Mouse (Mus musculus) MEL (cell line): Measurements from ENCODE around the gene Rac3. TPM values are rescaled to one million over a fixed set of nuclear protein-coding genes. Genes with fewer than 3 reads are reported as not detected.
A peak's percentile ranks its signal among the peaks of the same experiment; 100 is the strongest.
"Not testable (repeated sequence)": the region's sequence is repeated elsewhere in the genome, so short reads cannot be mapped to it uniquely, and the experiment has no call there.

ENCODE experiments used
- DNase-seq: peaks from one replicate; pipeline ENCODE4 v3.0.0; 2011; ENCODE audit warnings: low read depth, low spot score
- H3K27ac ChIP-seq: 2 replicates; pipeline ENCODE4 v1.5.1; 2012; ENCODE audit warnings: low read depth, mild to moderate bottlenecking, control low read depth, low read length, moderate library complexity; ENCODE audit not compliant: control insufficient read depth
- H3K27me3 ChIP-seq, 2 experiments: fragments of 150-350 bp in 1 of 2; sonication (generic) in 1 of 2; 2 replicates each; pipeline ENCODE4 v1.6.1; 2012; ENCODE audit warnings: low read length in 2 of 2, mild to moderate bottlenecking in 2 of 2, improper control_type of control experiment in 1 of 2, moderate library complexity in 1 of 2; ENCODE audit not compliant: insufficient read depth in 2 of 2, control insufficient read depth in 1 of 2
- H3K36me3 ChIP-seq, 2 experiments: 2 replicates each; pipeline ENCODE4 v1.6.1; 2012 to 2014; ENCODE audit warnings: low read length in 2 of 2, improper control_type of control experiment in 1 of 2, inconsistent platforms in 1 of 2, mild to moderate bottlenecking in 1 of 2; ENCODE audit not compliant: insufficient read depth in 2 of 2, control insufficient read depth in 1 of 2
- H3K4me1 ChIP-seq, 2 experiments: fragments of 150-350 bp in 1 of 2; sonication (generic) in 1 of 2; 2 replicates each; pipeline ENCODE4 v1.6.1; 2012; ENCODE audit warnings: low read length in 2 of 2, improper control_type of control experiment in 1 of 2, mild to moderate bottlenecking in 1 of 2; ENCODE audit not compliant: insufficient read depth in 2 of 2, control insufficient read depth in 1 of 2
- H3K4me3 ChIP-seq, 2 experiments: fragments of 150-350 bp in 1 of 2; sonication (generic) in 1 of 2; 2 replicates each; pipeline ENCODE4 v1.5.1; 2012; ENCODE audit warnings: low read depth in 2 of 2, low read length in 2 of 2, mild to moderate bottlenecking in 2 of 2, moderate library complexity in 2 of 2, control low read depth in 1 of 2, improper control_type of control experiment in 1 of 2; ENCODE audit not compliant: control insufficient read depth in 1 of 2, insufficient read depth in 1 of 2
- H3K79me2 ChIP-seq: 2 replicates; pipeline ENCODE4 v1.6.1; 2012; ENCODE audit warnings: mild to moderate bottlenecking, low read length, moderate library complexity; ENCODE audit not compliant: control insufficient read depth, poor library complexity, insufficient read depth
- H3K9ac ChIP-seq: 2 replicates; pipeline ENCODE4 v1.6.1; 2012; ENCODE audit warnings: low read depth, mild to moderate bottlenecking, control low read depth, low read length, moderate library complexity; ENCODE audit not compliant: control insufficient read depth, poor library complexity, severe bottlenecking
- H3K9me3 ChIP-seq: fragments of 150-350 bp; sonication (generic); replicated peaks from 2 replicates; pipeline ENCODE4 v1.6.1; 2012; ENCODE audit warnings: mild to moderate bottlenecking, low read length, improper control_type of control experiment, moderate library complexity; ENCODE audit not compliant: insufficient read depth
- BHLHE40 ChIP-seq: IDR thresholded peaks from 2 replicates; pipeline ENCODE4 v1.6.1; 2012; ENCODE audit warnings: low read depth, mild to moderate bottlenecking, inconsistent platforms, low read length, improper control_type of control experiment, borderline replicate concordance
- CHD2 ChIP-seq: IDR thresholded peaks from 2 replicates; pipeline ENCODE4 v1.6.1; 2011; ENCODE audit warnings: low read length, improper control_type of control experiment
- CTCF ChIP-seq, 3 experiments: IDR thresholded peaks in 2 of 3; conservative IDR thresholded peaks in 1 of 3; 2 replicates each; pipeline ENCODE4 v1.5.1; 2011 to 2012; ENCODE audit warnings: low read length in 3 of 3, low read depth in 2 of 3, mild to moderate bottlenecking in 2 of 3, improper control_type of control experiment in 1 of 3, inconsistent platforms in 1 of 3, mixed read lengths in 1 of 3, moderate library complexity in 1 of 3; ENCODE audit not compliant: control insufficient read depth in 1 of 3, insufficient read depth in 1 of 3, poor library complexity in 1 of 3, severe bottlenecking in 1 of 3
- EP300 ChIP-seq, 2 experiments: IDR thresholded peaks; 2 replicates each; pipeline ENCODE4 v1.6.1; 2011; ENCODE audit warnings: improper control_type of control experiment in 2 of 2, low read length in 2 of 2, low read depth in 1 of 2, mild to moderate bottlenecking in 1 of 2
- MAFK ChIP-seq: IDR thresholded peaks from 2 replicates; pipeline ENCODE4 v1.6.1; 2011; ENCODE audit warnings: low read depth, mild to moderate bottlenecking, low read length, improper control_type of control experiment, borderline replicate concordance
- MAX ChIP-seq: IDR thresholded peaks from 2 replicates; pipeline ENCODE4 v1.6.1; 2011; ENCODE audit warnings: low read length, improper control_type of control experiment
- MAZ ChIP-seq: IDR thresholded peaks from 2 replicates; pipeline ENCODE4 v1.6.1; 2012; ENCODE audit warnings: low read depth, mild to moderate bottlenecking, inconsistent platforms, low read length, improper control_type of control experiment
- MYB ChIP-seq: IDR thresholded peaks from 2 replicates; pipeline ENCODE4 v1.6.1; 2011; ENCODE audit warnings: mild to moderate bottlenecking, low read depth, low read length, improper control_type of control experiment
- NELFE ChIP-seq: IDR thresholded peaks from 2 replicates; pipeline ENCODE4 v1.6.1; 2011; ENCODE audit warnings: low read depth, low read length, improper control_type of control experiment
- NRF1 ChIP-seq: IDR thresholded peaks from 2 replicates; pipeline ENCODE4 v1.6.1; 2014; ENCODE audit warnings: low read depth, mild to moderate bottlenecking, inconsistent platforms, low read length, improper control_type of control experiment, moderate library complexity; ENCODE audit not compliant: poor library complexity, insufficient read depth, severe bottlenecking
- POLR2A ChIP-seq, 2 experiments: IDR thresholded peaks; 2 replicates each; pipeline ENCODE4 v1.6.1; 2011 to 2012; ENCODE audit warnings: low read length in 2 of 2, mild to moderate bottlenecking in 2 of 2, control low read depth in 1 of 2, improper control_type of control experiment in 1 of 2, low read depth in 1 of 2, moderate library complexity in 1 of 2; ENCODE audit not compliant: control insufficient read depth in 1 of 2, insufficient read depth in 1 of 2, poor library complexity in 1 of 2
- POLR2AphosphoS2 ChIP-seq: IDR thresholded peaks from 2 replicates; pipeline ENCODE4 v1.6.1; 2011; ENCODE audit warnings: low read length, improper control_type of control experiment
- RAD21 ChIP-seq: IDR thresholded peaks from 2 replicates; pipeline ENCODE4 v1.6.1; 2011; ENCODE audit warnings: mild to moderate bottlenecking, low read depth, low read length, improper control_type of control experiment
- SIN3A ChIP-seq: IDR thresholded peaks from 2 replicates; pipeline ENCODE4 v1.6.1; 2012; ENCODE audit warnings: low read length, improper control_type of control experiment, inconsistent platforms
- TAL1 ChIP-seq: IDR thresholded peaks from 2 replicates; pipeline ENCODE4 v1.6.1; 2012; ENCODE audit warnings: mild to moderate bottlenecking, inconsistent platforms, low read length, moderate library complexity, mixed read lengths
- TCF12 ChIP-seq: IDR thresholded peaks from 2 replicates; pipeline ENCODE4 v1.6.1; 2014; ENCODE audit warnings: low read depth, mild to moderate bottlenecking, inconsistent platforms, low read length, improper control_type of control experiment, moderate library complexity
- UBTF ChIP-seq: IDR thresholded peaks from 2 replicates; pipeline ENCODE4 v1.6.1; 2012; ENCODE audit warnings: low read depth, mild to moderate bottlenecking, inconsistent platforms, low read length, improper control_type of control experiment, moderate library complexity, borderline replicate concordance; ENCODE audit not compliant: insufficient read depth
- USF1 ChIP-seq: IDR thresholded peaks from 2 replicates; pipeline ENCODE4 v1.6.1; 2014; ENCODE audit warnings: low read depth, mild to moderate bottlenecking, inconsistent platforms, low read length, improper control_type of control experiment, moderate library complexity
- USF2 ChIP-seq, 2 experiments: IDR thresholded peaks; 2 replicates each; pipeline ENCODE4 v1.6.1; 2011 to 2012; ENCODE audit warnings: improper control_type of control experiment in 2 of 2, low read length in 2 of 2, borderline replicate concordance in 1 of 2, inconsistent platforms in 1 of 2, low read depth in 1 of 2, mild to moderate bottlenecking in 1 of 2; ENCODE audit not compliant: insufficient read depth in 1 of 2
- ZC3H11A ChIP-seq: IDR thresholded peaks from 2 replicates; pipeline ENCODE4 v1.6.1; 2012; ENCODE audit warnings: low read depth, mild to moderate bottlenecking, inconsistent platforms, low read length, improper control_type of control experiment
- ZMIZ1 ChIP-seq: IDR thresholded peaks from 2 replicates; pipeline ENCODE4 v1.6.1; 2012; ENCODE audit warnings: low read depth, mild to moderate bottlenecking, inconsistent platforms, low read length, improper control_type of control experiment, moderate library complexity
- ZNF384 ChIP-seq: IDR thresholded peaks from 2 replicates; pipeline ENCODE4 v1.6.1; 2012; ENCODE audit warnings: low read depth, mild to moderate bottlenecking, inconsistent platforms, low read length, improper control_type of control experiment
- polyA plus RNA-seq, 2 experiments: library from polyadenylated mRNA; stranded (reverse) in 1 of 2; unstranded in 1 of 2; fragments of >175 nt in 1 of 2; fragments of >200 nt in 1 of 2; gene quantifications; 2 replicates each; pipeline versions ENCODE4 v1.2.1 to v1.2.4; 2012; ENCODE audit warnings: low replicate concordance in 2 of 2, low read depth in 1 of 2; ENCODE audit not compliant: insufficient read length in 2 of 2, insufficient read depth in 1 of 2, missing spikeins in 1 of 2
- total RNA-seq: library from RNA; depleted of rRNA; stranded (reverse); fragments of 300-350 nt; gene quantifications from 2 replicates; pipeline ENCODE4 v1.2.3, GENCODE M21; 2012

Gene Rac3
- total and polyA plus RNA-seq, 3 experiments, result 12.0 to 13.1 TPM; not detected in 1

GRCm38 (mm10) chr11:120727169-120727527 is 5.9 kb downstream of the Rac3 start, which contains the start of gene Dcxr (continued):
- no peak; the same call in 1 of the 2 replicates for TF ChIP-seq ZC3H11A

GRCm38 (mm10) chr11:120727564-120727963 is 6.3 kb downstream of the Rac3 start:
- no peak overlapping the region for H3K27ac ChIP-seq
- peaks cover 0 to 4% of the 10 kb centered on the region in 2 experiments; a peak in 1 of 4 replicates for H3K4me1 ChIP-seq
- H3K36me3 ChIP-seq, result no peaks in the 10 kb centered on the region
- TF ChIP-seq ZC3H11A (no peak), ZNF384 (no peak), EP300 (IDR thresholded peaks at IDR 0.05; ENCODE audit: low read depth in 1 of 2, low read length in 2 of 2) (no peak)
- H3K27me3 ChIP-seq, result no peaks in the 10 kb centered on the region; a peak in 1 of 4 replicates
- no peaks in the 10 kb centered on the region for H3K9me3 ChIP-seq
- DNase-seq, result no peak
- H3K9ac ChIP-seq, result peak overlapping the region; percentile 21; the same call in 1 of the 2 replicates
- H3K79me2 ChIP-seq, result no peaks in the 10 kb centered on the region
- peak overlapping the region; percentile 34 to 92; a peak in 2 of 4 replicates for H3K4me3 ChIP-seq

GRCm38 (mm10) chr11:120728530-120729240 is 7.4 kb downstream of the Rac3 start:
- TF ChIP-seq UBTF (no peak), BHLHE40 (no peak), SIN3A (no peak), ZMIZ1 (no peak), MYB (no peak), NRF1 (no peak), TAL1 (no peak), MAFK (no peak), CTCF (IDR thresholded peaks at IDR 0.05 in 2 of 3, conservative IDR thresholded peaks at IDR 0.05 in 1 of 3; ENCODE audit: control insufficient read depth in 1 of 3, insufficient read depth in 1 of 3, low read depth in 2 of 3, low read length in 3 of 3, poor library complexity in 1 of 3, severe bottlenecking in 1 of 3) (no peak), MAX (no peak), NELFE (no peak), USF1 (no peak), TCF12 (no peak), POLR2A (IDR thresholded peaks at IDR 0.05; ENCODE audit: control insufficient read depth in 1 of 2, insufficient read depth in 1 of 2, low read depth in 1 of 2, low read length in 2 of 2, poor library complexity in 1 of 2) (no peak), MAZ (no peak), CHD2 (no peak), RAD21 (no peak), POLR2AphosphoS2 (no peak), USF2 (IDR thresholded peaks at IDR 0.05; ENCODE audit: borderline replicate concordance in 1 of 2, insufficient read depth in 1 of 2, low read depth in 1 of 2, low read length in 2 of 2) (no peak)
- DNase-seq, result no peak
- Histone ChIP-seq H3K27ac (no peak overlapping the region), H3K4me1 (peaks cover 0 to 4% of the 10 kb centered on the region in 2 experiments; a peak in 1 of 4 replicates), H3K79me2 (no peaks in the 10 kb centered on the region), H3K9me3 (no peaks in the 10 kb centered on the region), H3K36me3 (no peaks in the 10 kb centered on the region), H3K4me3 (no peak overlapping the region), H3K9ac (no peak overlapping the region), H3K27me3 (no peaks in the 10 kb centered on the region; a peak in 1 of 4 replicates)

- H3K9me3 ChIP-seq, H3K9ac ChIP-seq, H3K36me3 ChIP-seq, H3K27ac ChIP-seq, H3K79me2 ChIP-seq, H3K4me1 ChIP-seq, H3K27me3 ChIP-seq, H3K4me3 ChIP-seq: not testable (repeated sequence)
- DNase-seq, result peak; percentile 60
Measured at GRCm38 (mm10) chr11:120729432-120730050, 8.3 kb downstream of the Rac3 start.
